Mouse (Mus musculus): ENCODE results near the gene Rusc1. TPM values are rescaled to one million over a fixed set of nuclear protein-coding genes. Genes with fewer than 3 reads are reported as not detected.
A peak's percentile ranks its signal among the peaks of the same experiment; 100 is the strongest.

The Rusc1 gene
- polyA plus RNA-seq, 1 experiment: 13.6 TPM

GRCm38 (mm10) chr3:89131816-89132215 lies 38.7 kb upstream of the Rusc1 start:
- no peak overlapping the region for H3K9ac ChIP-seq (ENCODE audit: low read depth, poor library complexity, severe bottlenecking)
- no peak overlapping the region for H3K27ac ChIP-seq (ENCODE audit: insufficient read depth, low read length)
- no peak overlapping the region for H3K4me3 ChIP-seq (ENCODE audit: low read depth, low read length)
- TF ChIP-seq POLR2A (IDR thresholded peaks at IDR 0.05; ENCODE audit: insufficient read depth, low read length): no peak
- no peak for TF ChIP-seq CTCF (IDR thresholded peaks at IDR 0.05; ENCODE audit: low read depth, low read length)
- no peak for TF ChIP-seq EP300 (IDR thresholded peaks at IDR 0.05; ENCODE audit: insufficient read depth, low read depth, low read length)
- no peaks in the 10 kb centered on the region for H3K36me3 ChIP-seq (ENCODE audit: control insufficient read depth, insufficient read depth, low read length, poor library complexity, severe bottlenecking)
- H3K4me1 ChIP-seq (ENCODE audit: control insufficient read depth, insufficient read depth, low read length): no peaks in the 10 kb centered on the region
- H3K9me3 ChIP-seq (replicated peaks; ENCODE audit: control insufficient read depth, insufficient read depth, low read length, poor library complexity, severe bottlenecking): no peaks in the 10 kb centered on the region
- no peaks in the 10 kb centered on the region for H3K27me3 ChIP-seq (ENCODE audit: control insufficient read depth, insufficient read depth, low read length, poor library complexity, severe bottlenecking)

GRCm38 (mm10) chr3:89129908-89130307 lies 36.8 kb upstream of the Rusc1 start:
- TF ChIP-seq CTCF (IDR thresholded peaks at IDR 0.05; ENCODE audit: low read depth, low read length) (no peak), EP300 (IDR thresholded peaks at IDR 0.05; ENCODE audit: insufficient read depth, low read depth, low read length) (no peak), POLR2A (IDR thresholded peaks at IDR 0.05; ENCODE audit: insufficient read depth, low read length) (no peak)
- Histone ChIP-seq H3K27ac (ENCODE audit: insufficient read depth, low read length) (no peak overlapping the region), H3K9ac (ENCODE audit: low read depth, poor library complexity, severe bottlenecking) (no peak overlapping the region)

DNA sequence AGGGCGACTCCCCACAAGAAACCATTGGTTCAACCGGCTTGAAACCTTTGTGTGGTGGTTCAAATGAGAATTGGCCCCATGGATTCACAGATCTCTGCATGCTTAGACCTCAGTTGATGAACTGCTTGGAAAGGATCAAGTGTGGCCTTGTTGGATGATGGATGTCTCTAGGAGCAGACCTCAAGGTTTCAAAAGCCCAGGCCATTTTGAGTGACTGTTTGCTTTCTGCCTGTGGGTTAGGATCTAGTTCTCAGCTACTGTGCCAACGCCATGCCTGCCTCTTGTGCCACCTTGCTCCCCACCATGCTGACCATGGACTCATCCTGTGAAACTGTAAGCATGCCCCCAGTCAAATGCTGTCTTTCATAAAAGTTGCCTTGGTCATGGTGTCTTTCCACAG lies 32.9 kb upstream of the Rusc1 start:
- Histone ChIP-seq H3K9ac (ENCODE audit: low read depth, poor library complexity, severe bottlenecking) (no peak overlapping the region), H3K27me3 (ENCODE audit: control insufficient read depth, insufficient read depth, low read length, poor library complexity, severe bottlenecking) (no peaks in the 10 kb centered on the region), H3K4me1 (ENCODE audit: control insufficient read depth, insufficient read depth, low read length) (no peaks in the 10 kb centered on the region), H3K36me3 (ENCODE audit: control insufficient read depth, insufficient read depth, low read length, poor library complexity, severe bottlenecking) (no peaks in the 10 kb centered on the region), H3K9me3 (replicated peaks; ENCODE audit: control insufficient read depth, insufficient read depth, low read length, poor library complexity, severe bottlenecking) (no peaks in the 10 kb centered on the region), H3K4me3 (ENCODE audit: low read depth, low read length) (no peak overlapping the region), H3K27ac (ENCODE audit: insufficient read depth, low read length) (no peak overlapping the region)
- no peak for TF ChIP-seq POLR2A (IDR thresholded peaks at IDR 0.05; ENCODE audit: insufficient read depth, low read length)
- no peak for TF ChIP-seq CTCF (IDR thresholded peaks at IDR 0.05; ENCODE audit: low read depth, low read length)
- TF ChIP-seq EP300 (IDR thresholded peaks at IDR 0.05; ENCODE audit: insufficient read depth, low read depth, low read length): no peak

More at GRCm38 (mm10) chr3:89129908-89130307, 36.8 kb upstream of the Rusc1 start:
- no peaks in the 10 kb centered on the region for H3K4me1 ChIP-seq (ENCODE audit: control insufficient read depth, insufficient read depth, low read length)
- no peaks in the 10 kb centered on the region for H3K36me3 ChIP-seq (ENCODE audit: control insufficient read depth, insufficient read depth, low read length, poor library complexity, severe bottlenecking)
- no peak overlapping the region for H3K4me3 ChIP-seq (ENCODE audit: low read depth, low read length)
- no peaks in the 10 kb centered on the region for H3K27me3 ChIP-seq (ENCODE audit: control insufficient read depth, insufficient read depth, low read length, poor library complexity, severe bottlenecking)
- H3K9me3 ChIP-seq (replicated peaks; ENCODE audit: control insufficient read depth, insufficient read depth, low read length, poor library complexity, severe bottlenecking): no peaks in the 10 kb centered on the region

GRCm38 (mm10) chr3:89124241-89124640 lies 31.1 kb upstream of the Rusc1 start:
- no peak overlapping the region for H3K27ac ChIP-seq (ENCODE audit: insufficient read depth, low read length)
- H3K9ac ChIP-seq (ENCODE audit: low read depth, poor library complexity, severe bottlenecking): no peak overlapping the region
- TF ChIP-seq EP300 (IDR thresholded peaks at IDR 0.05; ENCODE audit: insufficient read depth, low read depth, low read length): no peak
- TF ChIP-seq CTCF (IDR thresholded peaks at IDR 0.05; ENCODE audit: low read depth, low read length): no peak
- no peak for TF ChIP-seq POLR2A (IDR thresholded peaks at IDR 0.05; ENCODE audit: insufficient read depth, low read length)
- no peaks in the 10 kb centered on the region for H3K36me3 ChIP-seq (ENCODE audit: control insufficient read depth, insufficient read depth, low read length, poor library complexity, severe bottlenecking)
- no peak overlapping the region for H3K4me3 ChIP-seq (ENCODE audit: low read depth, low read length)
- no peaks in the 10 kb centered on the region for H3K4me1 ChIP-seq (ENCODE audit: control insufficient read depth, insufficient read depth, low read length)
- H3K9me3 ChIP-seq (replicated peaks; ENCODE audit: control insufficient read depth, insufficient read depth, low read length, poor library complexity, severe bottlenecking): no peaks in the 10 kb centered on the region
- no peaks in the 10 kb centered on the region for H3K27me3 ChIP-seq (ENCODE audit: control insufficient read depth, insufficient read depth, low read length, poor library complexity, severe bottlenecking)

DNA sequence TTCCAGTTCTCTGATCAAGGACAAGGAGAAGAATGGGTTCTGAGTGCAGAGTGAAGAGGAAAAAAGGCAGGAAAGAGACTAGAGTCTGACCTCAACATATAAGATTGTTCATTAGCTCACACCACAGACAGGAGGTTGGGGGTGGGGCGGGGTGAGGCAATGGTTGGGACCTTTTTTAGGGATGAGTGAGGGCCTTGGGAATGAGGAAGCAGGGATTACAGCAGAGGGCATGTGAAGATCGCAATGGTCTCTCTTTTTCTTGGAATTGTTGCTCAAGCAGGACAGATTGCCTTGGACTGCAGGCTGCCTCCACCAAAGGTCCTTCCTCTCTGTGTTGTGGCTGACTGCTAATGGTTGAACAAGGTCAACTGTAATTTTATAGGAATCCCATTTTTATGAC lies 30.2 kb upstream of the Rusc1 start:
- TF ChIP-seq EP300 (IDR thresholded peaks at IDR 0.05; ENCODE audit: insufficient read depth, low read depth, low read length) (no peak), CTCF (IDR thresholded peaks at IDR 0.05; ENCODE audit: low read depth, low read length) (no peak), POLR2A (IDR thresholded peaks at IDR 0.05; ENCODE audit: insufficient read depth, low read length) (no peak)
- H3K4me3 ChIP-seq (ENCODE audit: low read depth, low read length): no peak overlapping the region
- H3K4me1 ChIP-seq (ENCODE audit: control insufficient read depth, insufficient read depth, low read length): no peaks in the 10 kb centered on the region
- no peaks in the 10 kb centered on the region for H3K27me3 ChIP-seq (ENCODE audit: control insufficient read depth, insufficient read depth, low read length, poor library complexity, severe bottlenecking)
- H3K36me3 ChIP-seq (ENCODE audit: control insufficient read depth, insufficient read depth, low read length, poor library complexity, severe bottlenecking): no peaks in the 10 kb centered on the region
- no peaks in the 10 kb centered on the region for H3K9me3 ChIP-seq (replicated peaks; ENCODE audit: control insufficient read depth, insufficient read depth, low read length, poor library complexity, severe bottlenecking)
- no peak overlapping the region for H3K27ac ChIP-seq (ENCODE audit: insufficient read depth, low read length)
- H3K9ac ChIP-seq (ENCODE audit: low read depth, poor library complexity, severe bottlenecking): no peak overlapping the region

- no peak overlapping the region for H3K4me3 ChIP-seq (ENCODE audit: low read depth, low read length)
- H3K4me1 ChIP-seq (ENCODE audit: control insufficient read depth, insufficient read depth, low read length): no peaks in the 10 kb centered on the region
- no peaks in the 10 kb centered on the region for H3K9me3 ChIP-seq (replicated peaks; ENCODE audit: control insufficient read depth, insufficient read depth, low read length, poor library complexity, severe bottlenecking)
- no peak overlapping the region for H3K27ac ChIP-seq (ENCODE audit: insufficient read depth, low read length)
- H3K27me3 ChIP-seq (ENCODE audit: control insufficient read depth, insufficient read depth, low read length, poor library complexity, severe bottlenecking): no peaks in the 10 kb centered on the region
- no peak overlapping the region for H3K9ac ChIP-seq (ENCODE audit: low read depth, poor library complexity, severe bottlenecking)
- TF ChIP-seq EP300 (IDR thresholded peaks at IDR 0.05; ENCODE audit: insufficient read depth, low read depth, low read length) (no peak), CTCF (IDR thresholded peaks at IDR 0.05; ENCODE audit: low read depth, low read length) (peak; percentile 25), POLR2A (IDR thresholded peaks at IDR 0.05; ENCODE audit: insufficient read depth, low read length) (no peak)
- H3K36me3 ChIP-seq (ENCODE audit: control insufficient read depth, insufficient read depth, low read length, poor library complexity, severe bottlenecking): no peaks in the 10 kb centered on the region
These were observed 22.4 kb upstream of the Rusc1 start for GRCm38 (mm10) chr3:89115522-89115921.

Measured in ES-Bruce4 (cell line).